Mouse (Mus musculus) myocyte (in vitro differentiated cells): ENCODE measurements around the gene Zdhhc5. TPM values are rescaled to one million over a fixed set of nuclear protein-coding genes. Genes with fewer than 3 reads are reported as not detected.

Source experiments
- H3K27me3 ChIP-seq: one replicate; pipeline ENCODE4 v1.6.1; 2011; ENCODE audit not compliant: control insufficient read depth, insufficient read depth, insufficient read length
- H3K36me3 ChIP-seq: one replicate; pipeline ENCODE4 v1.6.1; 2011; ENCODE audit not compliant: control insufficient read depth, insufficient read depth
- H3K4me2 ChIP-seq: one replicate; pipeline ENCODE4 v1.6.1; 2011; ENCODE audit warnings: low read depth, control low read depth
- H3K4me3 ChIP-seq: one replicate; pipeline ENCODE4 v1.5.1; 2011; ENCODE audit warnings: mild to moderate bottlenecking, control low read depth, moderate library complexity
- H3K79me2 ChIP-seq: one replicate; pipeline ENCODE4 v1.6.1; 2011; ENCODE audit not compliant: control insufficient read depth, insufficient read depth
- H3ac ChIP-seq: one replicate; pipeline ENCODE4 v1.6.1; 2011; ENCODE audit not compliant: control insufficient read depth, insufficient read length
- CEBPB ChIP-seq: IDR thresholded peaks from 2 replicates; pipeline ENCODE4 v1.6.1; 2011; ENCODE audit warnings: mild to moderate bottlenecking, moderate library complexity; ENCODE audit not compliant: poor library complexity, insufficient read depth, severe bottlenecking
- E2F4 ChIP-seq: IDR thresholded peaks from one replicate; pipeline ENCODE4 v1.6.1; 2011; ENCODE audit warnings: mild to moderate bottlenecking, control low read depth, moderate library complexity; ENCODE audit not compliant: insufficient read depth
- MAX ChIP-seq: IDR thresholded peaks from one replicate; pipeline ENCODE4 v1.6.1; 2011; ENCODE audit warnings: low read depth, mild to moderate bottlenecking, control low read depth
- MYOD1 ChIP-seq, 3 experiments: IDR thresholded peaks; one replicate each; pipeline ENCODE4 v1.6.1; 2011; ENCODE audit warnings: control low read depth in 2 of 3, low read depth in 2 of 3, mild to moderate bottlenecking in 2 of 3, moderate library complexity in 1 of 3; ENCODE audit not compliant: insufficient read length in 2 of 3, control insufficient read depth in 1 of 3
- MYOG ChIP-seq, 3 experiments: IDR thresholded peaks; one replicate each; pipeline ENCODE4 v1.6.1; 2011; ENCODE audit warnings: control low read depth in 2 of 3, low read depth in 2 of 3, mild to moderate bottlenecking in 2 of 3; ENCODE audit not compliant: insufficient read length in 2 of 3, control insufficient read depth in 1 of 3, insufficient read depth in 1 of 3
- POLR2A ChIP-seq: IDR thresholded peaks from one replicate; pipeline ENCODE4 v1.6.1; 2011; ENCODE audit warnings: low read depth, mild to moderate bottlenecking, control low read depth, moderate library complexity; ENCODE audit not compliant: insufficient read length
- POLR2AphosphoS2 ChIP-seq: IDR thresholded peaks from one replicate; pipeline ENCODE4 v1.6.1; 2011; ENCODE audit warnings: low read depth, control low read depth; ENCODE audit not compliant: insufficient read length
- REST ChIP-seq: IDR thresholded peaks from one replicate; pipeline ENCODE4 v1.6.1; 2011; ENCODE audit warnings: mild to moderate bottlenecking, control low read depth, moderate library complexity; ENCODE audit not compliant: insufficient read depth, insufficient read length
- SRF ChIP-seq: IDR thresholded peaks from one replicate; pipeline ENCODE4 v1.6.1; 2011; ENCODE audit warnings: low read depth; ENCODE audit not compliant: control insufficient read depth, insufficient read length
- TCF12 ChIP-seq: IDR thresholded peaks from one replicate; pipeline ENCODE4 v1.6.1; 2011; ENCODE audit warnings: mild to moderate bottlenecking, control low read depth; ENCODE audit not compliant: poor library complexity, insufficient read depth, severe bottlenecking
- TCF3 ChIP-seq: IDR thresholded peaks from one replicate; pipeline ENCODE4 v1.6.1; 2011; ENCODE audit warnings: low read depth, control low read depth; ENCODE audit not compliant: insufficient read length
- USF1 ChIP-seq: IDR thresholded peaks from one replicate; pipeline ENCODE4 v1.6.1; 2011; ENCODE audit warnings: low read depth, mild to moderate bottlenecking, control low read depth, moderate library complexity
- polyA plus RNA-seq: library from polyadenylated mRNA; unstranded; fragments of >200 nt; fragmentation: generic; extraction: Trizol; gene quantifications from one replicate; pipeline ENCODE4 v1.2.1, GENCODE M21; 2012; ENCODE audit warnings: missing spikeins

The Zdhhc5 gene
- polyA plus RNA-seq, 1 experiment: 36.3 TPM

DNA sequence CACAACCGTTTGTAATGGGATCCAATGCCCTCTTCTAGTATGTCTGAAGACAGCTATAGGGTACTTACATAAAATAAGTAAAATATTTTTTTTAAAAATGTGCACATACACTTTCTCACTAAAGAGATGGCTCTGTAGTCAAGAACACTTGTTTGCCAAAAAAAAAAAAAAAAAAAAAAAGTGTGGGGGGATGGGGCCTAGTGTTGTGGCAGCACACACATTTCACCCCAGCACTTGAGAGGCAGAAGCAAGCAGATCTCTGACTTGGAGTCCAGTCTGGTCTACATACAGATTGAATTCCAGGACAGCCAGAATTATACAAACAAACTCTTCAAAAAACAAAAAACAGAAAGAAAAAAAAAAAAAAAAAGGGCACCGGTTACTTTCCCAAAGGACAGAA, 5.7 kb upstream of the Zdhhc5 start:
- no peak overlapping the region for H3K4me3 ChIP-seq
- no peak overlapping the region for H3ac ChIP-seq
- no peak overlapping the region for H3K4me2 ChIP-seq
- peaks cover 21% of the 10 kb centered on the region for H3K36me3 ChIP-seq
- H3K27me3 ChIP-seq: no peaks in the 10 kb centered on the region
- H3K79me2 ChIP-seq: peaks cover 18% of the 10 kb centered on the region
- TF ChIP-seq TCF12 (no peak), E2F4 (no peak), SRF (no peak), POLR2A (no peak), TCF3 (no peak), CEBPB (no peak), POLR2AphosphoS2 (no peak), MYOG (IDR thresholded peaks at IDR 0.05; ENCODE audit: control insufficient read depth in 1 of 3, insufficient read depth in 1 of 3, insufficient read length in 2 of 3, low read depth in 2 of 3) (no peak), REST (no peak), USF1 (no peak), MAX (no peak), MYOD1 (IDR thresholded peaks at IDR 0.05; ENCODE audit: control insufficient read depth in 1 of 3, insufficient read length in 2 of 3, low read depth in 2 of 3) (no peak)

- H3K79me2 ChIP-seq: peaks cover 22% of the 10 kb centered on the region
- H3K27me3 ChIP-seq: no peaks in the 10 kb centered on the region
- TF ChIP-seq REST (no peak), MAX (no peak), TCF3 (no peak), SRF (no peak), POLR2A (no peak), USF1 (no peak), TCF12 (no peak), E2F4 (no peak), POLR2AphosphoS2 (no peak), MYOD1 (IDR thresholded peaks at IDR 0.05; ENCODE audit: control insufficient read depth in 1 of 3, insufficient read length in 2 of 3, low read depth in 2 of 3) (no peak), CEBPB (no peak)
- H3K36me3 ChIP-seq: peaks cover 5% of the 10 kb centered on the region
- H3K4me2 ChIP-seq: peak overlapping the region; percentile 98
- H3K4me3 ChIP-seq: no peak overlapping the region
- no peak overlapping the region for H3ac ChIP-seq
Observed at GRCm38 (mm10) chr2:84717357-84717756, 2.4 kb upstream of the Zdhhc5 start.

GRCm38 (mm10) chr2:84716423-84717355, 1.7 kb upstream of the Zdhhc5 start:
- Histone ChIP-seq H3K4me3 (peak overlapping the region; percentile 79), H3K36me3 (peaks cover 5% of the 10 kb centered on the region), H3K79me2 (peaks cover 29% of the 10 kb centered on the region), H3K4me2 (peak overlapping the region; percentile 98), H3K27me3 (no peaks in the 10 kb centered on the region), H3ac (no peak overlapping the region)
- no peak for TF ChIP-seq SRF

- TF ChIP-seq E2F4 (no peak), SRF (no peak), MYOD1 (IDR thresholded peaks at IDR 0.05; ENCODE audit: control insufficient read depth in 1 of 3, insufficient read length in 2 of 3, low read depth in 2 of 3) (no peak), POLR2A (peak; percentile 40)
- H3K4me3 ChIP-seq: peak overlapping the region; percentile 79
- H3ac ChIP-seq: peak overlapping the region; percentile 91
- H3K79me2 ChIP-seq: peaks cover 38% of the 10 kb centered on the region
- peaks cover 5% of the 10 kb centered on the region for H3K36me3 ChIP-seq
- H3K27me3 ChIP-seq: no peaks in the 10 kb centered on the region
- peak overlapping the region; percentile 98 for H3K4me2 ChIP-seq
Observed at GRCm38 (mm10) chr2:84715562-84716361, 782 bp upstream of the Zdhhc5 start.

- Histone ChIP-seq H3K27me3 (no peaks in the 10 kb centered on the region), H3K36me3 (peaks cover 18% of the 10 kb centered on the region), H3K79me2 (peaks cover 52% of the 10 kb centered on the region), H3ac (peak overlapping the region; percentile 91), H3K4me3 (peak overlapping the region; percentile 79), H3K4me2 (peak overlapping the region; percentile 88)
- TF ChIP-seq CEBPB (no peak), MYOG (IDR thresholded peaks at IDR 0.05; ENCODE audit: control insufficient read depth in 1 of 3, insufficient read depth in 1 of 3, insufficient read length in 2 of 3, low read depth in 2 of 3) (no peak), TCF12 (no peak), SRF (no peak), TCF3 (no peak), POLR2A (no peak), USF1 (no peak), REST (no peak), E2F4 (no peak), POLR2AphosphoS2 (no peak), MYOD1 (IDR thresholded peaks at IDR 0.05; ENCODE audit: control insufficient read depth in 1 of 3, insufficient read length in 2 of 3, low read depth in 2 of 3) (no peak), MAX (no peak)
Observed at GRCm38 (mm10) chr2:84714422-84714810, 564 bp downstream of the Zdhhc5 start.
